Mouse (Mus musculus): ENCODE data around the gene Ppp1r21. TPM values are rescaled to one million over a fixed set of nuclear protein-coding genes. Genes with fewer than 3 reads are reported as not detected.

The Ppp1r21 gene
- polyA plus RNA-seq, 1 experiment from 2014 or later = 29.5 TPM

GRCm38 (mm10) chr17:88543417-88543782, 13.5 kb downstream of the Ppp1r21 start:
- Histone ChIP-seq H3K36me3 (ENCODE audit: control insufficient read depth, insufficient read depth) (peaks cover 5% of the 10 kb centered on the region; the same call in 1 of the 2 replicates), H3K4me1 (replicated peaks; ENCODE audit: control insufficient read depth, insufficient read depth, low read length) (no peaks in the 10 kb centered on the region), H3K4me2 (ENCODE audit: low read length) (no peak overlapping the region), H3K9me3 (ENCODE audit: control insufficient read depth, low read length) (no peaks in the 10 kb centered on the region), H3K27ac (ENCODE audit: low read length) (no peak overlapping the region), H3K27me3 (replicated peaks; ENCODE audit: control insufficient read depth, insufficient read depth, low read length) (no peaks in the 10 kb centered on the region), H3K9ac (replicated peaks; ENCODE audit: low read depth, low read length) (no peak overlapping the region), H3K4me3 (replicated peaks; ENCODE audit: low read length) (no peak overlapping the region)
- WGBS = 84% methylated on average over 3 of the region's 3 CpGs
- ATAC-seq = no peak

GRCm38 (mm10) chr17:88545217-88545784, 15.4 kb downstream of the Ppp1r21 start:
- Histone ChIP-seq H3K27me3 (replicated peaks; ENCODE audit: control insufficient read depth, insufficient read depth, low read length) (no peaks in the 10 kb centered on the region), H3K27ac (ENCODE audit: low read length) (no peak overlapping the region), H3K36me3 (ENCODE audit: control insufficient read depth, insufficient read depth) (peaks cover 5% of the 10 kb centered on the region; the same call in 1 of the 2 replicates), H3K4me3 (replicated peaks; ENCODE audit: low read length) (no peak overlapping the region), H3K9me3 (ENCODE audit: control insufficient read depth, low read length) (no peaks in the 10 kb centered on the region), H3K9ac (replicated peaks; ENCODE audit: low read depth, low read length) (no peak overlapping the region), H3K4me1 (replicated peaks; ENCODE audit: control insufficient read depth, insufficient read depth, low read length) (no peaks in the 10 kb centered on the region), H3K4me2 (ENCODE audit: low read length) (no peak overlapping the region)
- WGBS = 92% methylated on average over 15 of the region's 15 CpGs
- ATAC-seq = no peak

DNA sequence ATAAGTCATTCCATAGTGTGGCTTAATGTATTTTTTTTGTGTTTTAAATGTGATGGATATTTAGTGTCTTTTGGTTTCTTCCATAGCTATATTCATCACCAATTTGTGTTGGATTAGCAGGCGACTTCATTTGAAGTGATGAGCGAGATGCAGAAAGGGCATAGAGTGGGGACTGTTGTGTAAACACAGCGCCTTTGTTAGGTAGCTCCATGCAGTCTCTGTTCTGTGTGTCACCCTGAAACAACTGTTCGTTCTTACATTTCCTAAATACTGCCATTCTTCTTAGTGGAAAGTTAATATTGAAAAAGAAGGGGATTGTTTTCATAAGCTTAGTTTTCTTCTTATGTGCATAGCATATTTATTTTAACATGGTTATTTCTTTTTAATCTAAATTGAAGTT, 16.8 kb downstream of the Ppp1r21 start:
- Histone ChIP-seq H3K27me3 (replicated peaks; ENCODE audit: control insufficient read depth, insufficient read depth, low read length) (no peaks in the 10 kb centered on the region), H3K27ac (ENCODE audit: low read length) (no peak overlapping the region), H3K9me3 (ENCODE audit: control insufficient read depth, low read length) (no peaks in the 10 kb centered on the region), H3K9ac (replicated peaks; ENCODE audit: low read depth, low read length) (no peak overlapping the region), H3K36me3 (ENCODE audit: control insufficient read depth, insufficient read depth) (peaks cover 5% of the 10 kb centered on the region; the same call in 1 of the 2 replicates), H3K4me3 (replicated peaks; ENCODE audit: low read length) (no peak overlapping the region), H3K4me1 (replicated peaks; ENCODE audit: control insufficient read depth, insufficient read depth, low read length) (no peaks in the 10 kb centered on the region), H3K4me2 (ENCODE audit: low read length) (no peak overlapping the region)
- no peak for ATAC-seq
- 86% methylated on average over 4 of the region's 4 CpGs for WGBS

GRCm38 (mm10) chr17:88549411-88550191, 19.7 kb downstream of the Ppp1r21 start:
- no peak overlapping the region for H3K4me3 ChIP-seq (replicated peaks; ENCODE audit: low read length)
- H3K36me3 ChIP-seq (ENCODE audit: control insufficient read depth, insufficient read depth) = peaks cover 5% of the 10 kb centered on the region; the same call in 1 of the 2 replicates
- no peaks in the 10 kb centered on the region for H3K4me1 ChIP-seq (replicated peaks; ENCODE audit: control insufficient read depth, insufficient read depth, low read length)
- no peak overlapping the region for H3K4me2 ChIP-seq (ENCODE audit: low read length)
- WGBS = 86% methylated on average over 24 of the region's 24 CpGs
- H3K27ac ChIP-seq (ENCODE audit: low read length) = no peak overlapping the region
- no peaks in the 10 kb centered on the region for H3K9me3 ChIP-seq (ENCODE audit: control insufficient read depth, low read length)
- no peak overlapping the region for H3K9ac ChIP-seq (replicated peaks; ENCODE audit: low read depth, low read length)
- no peaks in the 10 kb centered on the region for H3K27me3 ChIP-seq (replicated peaks; ENCODE audit: control insufficient read depth, insufficient read depth, low read length)
- no peak for ATAC-seq

- H3K4me1 ChIP-seq (replicated peaks; ENCODE audit: control insufficient read depth, insufficient read depth, low read length) = no peaks in the 10 kb centered on the region
- no peaks in the 10 kb centered on the region for H3K9me3 ChIP-seq (ENCODE audit: control insufficient read depth, low read length)
- peaks cover 5% of the 10 kb centered on the region; the same call in 1 of the 2 replicates for H3K36me3 ChIP-seq (ENCODE audit: control insufficient read depth, insufficient read depth)
- H3K27me3 ChIP-seq (replicated peaks; ENCODE audit: control insufficient read depth, insufficient read depth, low read length) = no peaks in the 10 kb centered on the region
- no peak for ATAC-seq
- no peak overlapping the region for H3K9ac ChIP-seq (replicated peaks; ENCODE audit: low read depth, low read length)
- WGBS = 66% methylated on average over 5 of the region's 5 CpGs
- no peak overlapping the region for H3K4me2 ChIP-seq (ENCODE audit: low read length)
- no peak overlapping the region for H3K27ac ChIP-seq (ENCODE audit: low read length)
- H3K4me3 ChIP-seq (replicated peaks; ENCODE audit: low read length) = no peak overlapping the region
These were observed 20.4 kb downstream of the Ppp1r21 start for GRCm38 (mm10) chr17:88550351-88550750.

DNA sequence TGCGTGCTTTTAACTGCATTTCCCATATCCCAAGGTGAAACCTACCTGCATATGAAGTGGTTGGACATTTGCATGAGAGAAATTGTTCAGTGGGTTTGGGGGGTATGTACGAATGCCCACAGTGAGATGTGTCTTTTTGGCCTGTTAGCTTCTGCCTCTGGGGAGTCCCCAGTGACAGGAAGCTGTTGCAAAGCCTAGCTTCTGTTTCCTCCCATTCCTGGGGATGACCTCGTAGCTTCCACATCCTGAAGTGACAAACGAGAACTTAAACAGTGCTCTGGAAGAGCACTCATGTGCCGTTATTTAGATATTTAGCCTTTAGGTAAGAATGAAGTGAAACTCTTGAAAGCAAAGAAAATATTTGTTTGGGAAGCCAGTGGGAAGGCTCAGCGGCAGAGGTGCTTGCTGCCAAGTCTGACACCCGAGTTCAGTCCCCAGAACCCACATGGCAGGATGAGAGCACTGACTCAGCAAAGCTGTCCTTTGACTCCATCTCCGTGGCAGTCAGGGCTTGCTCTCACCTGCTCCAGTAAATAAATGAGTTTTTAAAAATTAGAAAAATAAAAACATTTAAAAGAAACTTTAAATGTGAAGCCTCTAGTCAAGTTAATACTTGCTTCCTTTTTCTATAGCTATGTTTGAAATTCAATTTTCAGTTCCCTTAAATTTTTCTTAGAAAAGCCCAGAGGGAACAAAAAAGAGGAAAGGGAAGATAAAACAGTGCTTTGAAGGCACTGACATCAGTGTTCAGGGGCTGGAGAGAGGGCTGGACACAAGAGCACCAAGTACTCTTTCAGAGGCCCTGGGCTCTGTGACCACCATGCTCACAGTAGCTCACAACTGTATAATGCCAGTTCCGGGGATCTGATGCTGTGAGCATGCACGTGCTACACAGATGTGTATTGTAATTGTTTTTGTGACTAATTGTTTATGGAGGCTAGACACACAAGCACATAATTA, 21.3 kb downstream of the Ppp1r21 start:
- Histone ChIP-seq H3K4me3 (replicated peaks; ENCODE audit: low read length) (no peak overlapping the region), H3K36me3 (ENCODE audit: control insufficient read depth, insufficient read depth) (peaks cover 5% of the 10 kb centered on the region; the same call in 1 of the 2 replicates), H3K4me1 (replicated peaks; ENCODE audit: control insufficient read depth, insufficient read depth, low read length) (no peaks in the 10 kb centered on the region), H3K9me3 (ENCODE audit: control insufficient read depth, low read length) (no peaks in the 10 kb centered on the region), H3K4me2 (ENCODE audit: low read length) (no peak overlapping the region), H3K9ac (replicated peaks; ENCODE audit: low read depth, low read length) (no peak overlapping the region), H3K27me3 (replicated peaks; ENCODE audit: control insufficient read depth, insufficient read depth, low read length) (no peaks in the 10 kb centered on the region), H3K27ac (ENCODE audit: low read length) (no peak overlapping the region)
- 74% methylated on average over 10 of the region's 10 CpGs for WGBS
- no peak for ATAC-seq

- Histone ChIP-seq H3K9ac (replicated peaks; ENCODE audit: low read depth, low read length) (no peak overlapping the region), H3K36me3 (ENCODE audit: control insufficient read depth, insufficient read depth) (peaks cover 6% of the 10 kb centered on the region; the same call in 1 of the 2 replicates), H3K27me3 (replicated peaks; ENCODE audit: control insufficient read depth, insufficient read depth, low read length) (no peaks in the 10 kb centered on the region), H3K4me1 (replicated peaks; ENCODE audit: control insufficient read depth, insufficient read depth, low read length) (no peaks in the 10 kb centered on the region), H3K9me3 (ENCODE audit: control insufficient read depth, low read length) (no peaks in the 10 kb centered on the region), H3K27ac (ENCODE audit: low read length) (no peak overlapping the region), H3K4me3 (replicated peaks; ENCODE audit: low read length) (no peak overlapping the region), H3K4me2 (ENCODE audit: low read length) (no peak overlapping the region)
- 28% methylated on average over 6 of the region's 6 CpGs for WGBS
- ATAC-seq = no peak
These were observed 22.6 kb downstream of the Ppp1r21 start for GRCm38 (mm10) chr17:88552556-88552955.

GRCm38 (mm10) chr17:88553001-88553449, 23.1 kb downstream of the Ppp1r21 start:
- Histone ChIP-seq H3K4me3 (replicated peaks; ENCODE audit: low read length) (no peak overlapping the region), H3K27ac (ENCODE audit: low read length) (no peak overlapping the region), H3K27me3 (replicated peaks; ENCODE audit: control insufficient read depth, insufficient read depth, low read length) (no peaks in the 10 kb centered on the region), H3K4me1 (replicated peaks; ENCODE audit: control insufficient read depth, insufficient read depth, low read length) (no peaks in the 10 kb centered on the region), H3K4me2 (ENCODE audit: low read length) (no peak overlapping the region), H3K9me3 (ENCODE audit: control insufficient read depth, low read length) (no peaks in the 10 kb centered on the region), H3K36me3 (ENCODE audit: control insufficient read depth, insufficient read depth) (peaks cover 3% of the 10 kb centered on the region; the same call in 1 of the 2 replicates), H3K9ac (replicated peaks; ENCODE audit: low read depth, low read length) (no peak overlapping the region)
- 58% methylated on average over 8 of the region's 8 CpGs for WGBS
- ATAC-seq = no peak

All from forebrain, embryonic 16.5 days (tissue).